Mouse (Mus musculus): ENCODE measurements at regions not wholly inside any gene's neighbourhood (a gene's known extent, or its start where the extent isn't known, plus 50 kb on each side); places are given as distances from the start of the nearest gene placed in this dataset.

DNA sequence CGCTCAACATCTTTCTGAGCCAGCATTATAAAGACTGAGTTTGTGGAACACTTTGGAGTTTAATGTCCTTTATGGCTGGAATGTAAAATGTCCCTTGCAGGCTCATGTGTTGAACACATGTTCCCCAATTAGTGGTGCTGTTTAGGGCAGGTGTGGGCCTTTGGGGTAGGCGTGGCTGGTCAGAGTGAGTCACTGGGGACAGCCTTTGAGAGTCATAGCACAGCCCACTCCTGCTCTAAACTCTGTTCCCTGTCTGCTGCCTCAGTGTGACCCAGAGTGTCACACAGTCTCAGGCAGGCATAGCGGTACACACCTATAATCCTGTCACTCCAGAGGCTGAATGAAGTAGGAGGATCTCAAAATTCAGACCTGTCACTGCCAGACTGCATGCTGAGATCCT, 78.8 kb downstream of the Gas1 start:
- Histone ChIP-seq H3K9me3 (peaks cover 50% of the 10 kb centered on the region), H3K27me3 (replicated peaks) (no peaks in the 10 kb centered on the region), H3K4me1 (no peaks in the 10 kb centered on the region), H3K4me3 (replicated peaks) (no peak overlapping the region), H3K36me3 (replicated peaks; ENCODE audit: low read length) (no peaks in the 10 kb centered on the region)
- TF ChIP-seq GATA1 (IDR thresholded peaks at IDR 0.05; ENCODE audit: borderline replicate concordance, low read length) = no peak
- TF ChIP-seq FLI1 (IDR thresholded peaks at IDR 0.05; ENCODE audit: low read length) = no peak

GRCm38 (mm10) chr13:60097776-60098175, 79.4 kb downstream of the Gas1 start:
- Histone ChIP-seq H3K36me3 (replicated peaks; ENCODE audit: low read length) (no peaks in the 10 kb centered on the region), H3K27me3 (replicated peaks) (no peaks in the 10 kb centered on the region), H3K4me3 (replicated peaks) (no peak overlapping the region), H3K9me3 (peaks cover 46% of the 10 kb centered on the region), H3K4me1 (no peaks in the 10 kb centered on the region)
- TF ChIP-seq GATA1 (IDR thresholded peaks at IDR 0.05; ENCODE audit: borderline replicate concordance, low read length) = no peak
- TF ChIP-seq FLI1 (IDR thresholded peaks at IDR 0.05; ENCODE audit: low read length) = no peak

- peaks cover 70% of the 10 kb centered on the region for H3K9me3 ChIP-seq
- H3K4me1 ChIP-seq = peaks cover 5% of the 10 kb centered on the region; the same call in 1 of the 2 replicates
- no peaks in the 10 kb centered on the region for H3K36me3 ChIP-seq (replicated peaks; ENCODE audit: low read length)
- no peaks in the 10 kb centered on the region for H3K27me3 ChIP-seq (replicated peaks)
- TF ChIP-seq GATA1 (IDR thresholded peaks at IDR 0.05; ENCODE audit: borderline replicate concordance, low read length) (no peak), FLI1 (IDR thresholded peaks at IDR 0.05; ENCODE audit: low read length) (no peak)
- no peak overlapping the region for H3K4me3 ChIP-seq (replicated peaks)
These were observed 90.5 kb downstream of the Gas1 start for GRCm38 (mm10) chr13:60086657-60087056.

DNA sequence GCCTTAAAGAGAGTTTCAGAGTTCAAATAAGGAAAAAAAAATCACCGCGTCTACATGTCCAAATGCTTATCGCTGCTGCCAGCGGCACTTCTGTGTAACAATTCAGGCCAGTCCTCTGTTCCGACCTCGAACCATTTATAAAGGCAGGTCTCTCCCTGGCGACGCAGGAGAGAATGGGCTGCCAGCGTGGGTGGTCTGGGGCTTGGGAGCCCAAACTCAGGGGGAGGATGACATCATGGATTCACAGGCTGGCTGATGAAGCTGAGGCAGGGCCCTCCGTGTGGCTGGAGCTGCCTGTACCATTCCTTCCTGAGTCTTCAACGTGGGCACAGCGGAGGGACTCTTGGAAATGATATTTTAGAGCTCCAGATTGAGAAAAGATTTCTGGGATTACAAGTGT, 92.2 kb downstream of the Gas1 start:
- peaks cover under 1% of the 10 kb centered on the region; the same call in 1 of the 2 replicates for H3K4me1 ChIP-seq
- H3K9me3 ChIP-seq = peaks cover 60% of the 10 kb centered on the region
- H3K4me3 ChIP-seq (replicated peaks) = no peak overlapping the region
- H3K27me3 ChIP-seq (replicated peaks) = no peaks in the 10 kb centered on the region
- TF ChIP-seq FLI1 (IDR thresholded peaks at IDR 0.05; ENCODE audit: low read length) (no peak), GATA1 (IDR thresholded peaks at IDR 0.05; ENCODE audit: borderline replicate concordance, low read length) (no peak)
- no peaks in the 10 kb centered on the region for H3K36me3 ChIP-seq (replicated peaks; ENCODE audit: low read length)

DNA sequence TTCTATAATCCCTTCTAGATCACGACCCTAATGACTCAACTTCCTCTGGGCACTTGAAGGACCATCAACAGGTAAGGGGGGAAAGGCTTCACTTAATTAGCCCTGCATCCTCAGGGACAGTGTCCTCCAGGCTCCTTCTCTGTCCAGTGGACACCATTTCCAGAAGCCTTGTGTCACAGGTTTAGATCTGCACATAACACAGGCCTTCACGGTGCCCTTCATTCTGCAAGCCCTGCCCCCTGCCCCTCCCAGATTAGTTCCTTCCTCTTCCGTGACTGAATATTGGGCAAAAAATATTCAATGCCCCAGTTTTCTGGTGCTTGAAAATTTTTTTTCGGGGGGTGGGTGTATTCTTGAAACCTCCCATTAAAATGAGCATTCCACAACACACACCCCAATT, 92.9 kb downstream of the Gas1 start:
- no peaks in the 10 kb centered on the region for H3K27me3 ChIP-seq (replicated peaks)
- TF ChIP-seq FLI1 (IDR thresholded peaks at IDR 0.05; ENCODE audit: low read length) (no peak), GATA1 (IDR thresholded peaks at IDR 0.05; ENCODE audit: borderline replicate concordance, low read length) (no peak)
- H3K4me3 ChIP-seq (replicated peaks) = no peak overlapping the region
- peaks cover 58% of the 10 kb centered on the region for H3K9me3 ChIP-seq
- no peaks in the 10 kb centered on the region for H3K4me1 ChIP-seq
- H3K36me3 ChIP-seq (replicated peaks; ENCODE audit: low read length) = no peaks in the 10 kb centered on the region

GRCm38 (mm10) chr13:60080113-60080512, 97.1 kb downstream of the Gas1 start:
- TF ChIP-seq FLI1 (IDR thresholded peaks at IDR 0.05; ENCODE audit: low read length) = no peak
- no peak for TF ChIP-seq GATA1 (IDR thresholded peaks at IDR 0.05; ENCODE audit: borderline replicate concordance, low read length)
- Histone ChIP-seq H3K36me3 (replicated peaks; ENCODE audit: low read length) (no peaks in the 10 kb centered on the region), H3K4me1 (no peaks in the 10 kb centered on the region), H3K9me3 (peaks cover 36% of the 10 kb centered on the region), H3K27me3 (replicated peaks) (no peaks in the 10 kb centered on the region), H3K4me3 (replicated peaks) (no peak overlapping the region)

- no peaks in the 10 kb centered on the region for H3K27me3 ChIP-seq (replicated peaks)
- peaks cover 23% of the 10 kb centered on the region for H3K9me3 ChIP-seq
- no peaks in the 10 kb centered on the region for H3K4me1 ChIP-seq
- no peaks in the 10 kb centered on the region for H3K36me3 ChIP-seq (replicated peaks; ENCODE audit: low read length)
- no peak for TF ChIP-seq GATA1 (IDR thresholded peaks at IDR 0.05; ENCODE audit: borderline replicate concordance, low read length)
- no peak for TF ChIP-seq FLI1 (IDR thresholded peaks at IDR 0.05; ENCODE audit: low read length)
- no peak overlapping the region for H3K4me3 ChIP-seq (replicated peaks)
These were observed 98.7 kb downstream of the Gas1 start for GRCm38 (mm10) chr13:60078331-60079050.

DNA sequence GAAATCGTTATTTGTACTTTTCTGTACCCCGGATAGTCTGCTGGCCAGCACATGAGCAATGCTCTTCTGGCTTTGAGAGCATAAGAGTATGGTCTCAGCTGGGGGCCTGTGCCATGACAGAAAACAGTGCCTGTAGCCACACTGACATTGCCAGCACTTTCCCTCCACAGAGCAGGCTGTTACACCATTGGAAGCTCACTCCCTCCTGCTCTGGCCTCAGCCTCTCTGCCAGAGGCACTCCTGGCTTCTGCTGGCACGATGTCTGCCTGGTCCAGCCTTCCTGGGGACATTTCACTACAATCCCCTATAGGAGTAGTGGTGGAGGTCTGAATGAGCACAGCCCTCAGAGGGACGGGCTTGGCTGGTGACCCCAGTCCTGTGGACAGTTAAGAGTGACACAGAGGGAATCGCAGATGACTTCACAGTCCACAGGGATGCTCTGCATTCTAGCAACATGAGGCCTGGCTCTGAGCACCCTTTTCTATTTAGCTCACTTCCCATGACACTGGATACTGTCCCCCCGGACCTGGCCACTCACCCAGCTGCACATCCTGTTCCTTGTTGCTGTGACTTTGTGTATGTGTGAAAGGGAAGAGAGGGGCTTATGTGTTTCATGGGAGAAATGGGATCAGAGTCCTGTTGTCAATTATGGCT, 100.9 kb downstream of the Gas1 start:
- no peaks in the 10 kb centered on the region for H3K27me3 ChIP-seq (replicated peaks)
- H3K36me3 ChIP-seq (replicated peaks; ENCODE audit: low read length) = no peaks in the 10 kb centered on the region
- TF ChIP-seq FLI1 (IDR thresholded peaks at IDR 0.05; ENCODE audit: low read length) (no peak), GATA1 (IDR thresholded peaks at IDR 0.05; ENCODE audit: borderline replicate concordance, low read length) (no peak)
- no peaks in the 10 kb centered on the region for H3K4me1 ChIP-seq
- peaks cover 32% of the 10 kb centered on the region for H3K9me3 ChIP-seq
- H3K4me3 ChIP-seq (replicated peaks) = peak overlapping the region; percentile 21

GRCm38 (mm10) chr13:60071595-60071994, 105.6 kb downstream of the Gas1 start:
- TF ChIP-seq FLI1 (IDR thresholded peaks at IDR 0.05; ENCODE audit: low read length) = no peak
- TF ChIP-seq GATA1 (IDR thresholded peaks at IDR 0.05; ENCODE audit: borderline replicate concordance, low read length) = no peak
- H3K27me3 ChIP-seq (replicated peaks) = no peaks in the 10 kb centered on the region
- H3K36me3 ChIP-seq (replicated peaks; ENCODE audit: low read length) = no peaks in the 10 kb centered on the region
- H3K9me3 ChIP-seq = peaks cover 20% of the 10 kb centered on the region
- H3K4me3 ChIP-seq (replicated peaks) = no peak overlapping the region
- no peaks in the 10 kb centered on the region for H3K4me1 ChIP-seq

GRCm38 (mm10) chr13:60069196-60069595, 108.0 kb downstream of the Gas1 start:
- peaks cover 26% of the 10 kb centered on the region for H3K9me3 ChIP-seq
- TF ChIP-seq GATA1 (IDR thresholded peaks at IDR 0.05; ENCODE audit: borderline replicate concordance, low read length) (no peak), FLI1 (IDR thresholded peaks at IDR 0.05; ENCODE audit: low read length) (no peak)
- no peaks in the 10 kb centered on the region for H3K27me3 ChIP-seq (replicated peaks)
- H3K4me1 ChIP-seq = no peaks in the 10 kb centered on the region
- no peak overlapping the region for H3K4me3 ChIP-seq (replicated peaks)
- H3K36me3 ChIP-seq (replicated peaks; ENCODE audit: low read length) = no peaks in the 10 kb centered on the region
